Comparison of ENCODE assay signal across 16 mouse cellular contexts in the genomic region with DNA sequence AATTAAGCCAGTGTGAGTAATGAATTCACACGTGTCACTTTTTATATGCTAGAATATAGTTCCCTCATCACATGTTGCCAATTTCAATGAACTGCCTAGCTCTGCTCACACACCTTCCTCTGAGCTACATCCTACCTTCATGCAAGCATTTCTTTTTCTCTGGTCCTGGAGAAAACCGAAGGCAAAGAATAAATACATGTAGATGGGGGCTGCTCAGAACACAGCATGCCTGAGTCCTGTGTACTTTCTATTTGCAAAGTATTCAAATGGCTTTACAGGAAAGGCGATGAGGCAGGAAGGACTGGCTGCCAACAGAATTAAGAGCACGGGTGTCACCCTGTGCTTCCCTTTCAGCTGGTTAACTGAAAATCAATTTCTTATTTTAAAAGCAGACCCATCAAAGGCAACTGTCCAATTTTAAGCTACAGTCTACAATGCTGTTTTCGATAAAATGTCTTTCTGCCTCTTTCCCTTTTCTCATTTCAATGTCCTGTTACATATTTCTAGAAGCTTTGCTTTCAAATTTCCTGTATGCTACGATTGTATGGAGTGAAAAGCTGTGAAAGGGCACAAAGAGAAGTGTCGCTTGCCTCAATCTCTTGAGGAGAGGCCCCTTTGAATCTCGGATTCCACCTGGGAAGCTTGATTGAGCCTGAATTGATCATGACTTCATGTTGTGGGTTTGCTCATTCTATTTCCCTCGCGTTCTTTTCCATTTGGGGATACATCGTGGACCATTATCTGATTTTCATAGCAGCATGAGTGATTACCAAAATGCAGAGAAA.
DNase-seq lines count a peak whose midpoint lies in the region; ATAC-seq and TF ChIP-seq lines count a peak whose summit lies in the region.
"Had no signal": no experiment of that assay in that cellular context is flagged by ENCODE, and none has a peak within 500 bp of the region (broad histone marks: within the 10 kb centered on the region; RNA-seq: fewer than 3 reads in every experiment).

No protein-coding gene starts in this region.

- peak; percentile 74 for DNase-seq in brain, embryonic 14.5 days (ENCODE audit: low read depth)
- DNase-seq in forebrain, embryonic 11.5 days (ENCODE audit: low spot score), result no peak
- no peak for DNase-seq in gastrocnemius, adult 2 months
- no peak for DNase-seq in heart, adult 18-20 months
- DNase-seq in adrenal gland, adult 18-20 months (ENCODE audit: low spot score in 2 of 2), result no peak
- DNase-seq: cerebellum, adult 8-10 months; gastrocnemius, postnatal 14 days; kidney, adult 9 months; layer of hippocampus, adult 9-11 months; left cerebral cortex, postnatal 4 days; lung, postnatal 36 days; thymus, postnatal 25 days had no signal

- intact Hi-C loops in gastrocnemius, adult 2 months (cut with DNase I), result no loop called here

- no peak overlapping the region for H3K27ac ChIP-seq in forebrain, embryonic 11.5 days (ENCODE audit: low read depth, low read length)
- H3K27ac ChIP-seq in hindbrain, embryonic 15.5 days (replicated peaks), result 0 out of 2 replicates have a peak overlapping the region, but pooled peaks have one; percentile 2
- no peak overlapping the region for H3K27ac ChIP-seq in midbrain, embryonic 16.5 days (ENCODE audit: low read length)
- H3K27ac ChIP-seq in gastrocnemius, adult 2 months, result no peak overlapping the region
- H3K27ac ChIP-seq: stomach, postnatal 0 days had no signal

- no peak for TF ChIP-seq CTCF in brain, embryonic 14.5 days (IDR thresholded peaks at IDR 0.05; ENCODE audit: borderline replicate concordance, extremely low read depth, insufficient read depth, insufficient read length)
- no peak for TF ChIP-seq CTCF in gastrocnemius, adult 2 months (IDR thresholded peaks at IDR 0.05)

- H3K27me3 ChIP-seq in forebrain, embryonic 11.5 days (ENCODE audit: control insufficient read depth, insufficient read depth, low read length), result no peaks in the 10 kb centered on the region
- H3K27me3 ChIP-seq in hindbrain, embryonic 15.5 days, result no peaks in the 10 kb centered on the region
- H3K27me3 ChIP-seq in midbrain, embryonic 16.5 days (ENCODE audit: control insufficient read depth, insufficient read depth, low read depth, low read length), result no peaks in the 10 kb centered on the region

- ATAC-seq in forebrain, embryonic 11.5 days (replicated peaks; ENCODE audit: low FRiP score), result peak; percentile 21; the same call in 1 of the 2 replicates
- ATAC-seq in hindbrain, embryonic 15.5 days (ENCODE audit: low FRiP score, low read depth), result no peak
- ATAC-seq in midbrain, embryonic 16.5 days, result peak; percentile 58
- ATAC-seq: CD4-positive, CD25-positive, alpha-beta regulatory T cell, adult 4 months had no signal

- TF ChIP-seq POLR2A in brain, embryonic 14.5 days (IDR thresholded peaks at IDR 0.05; ENCODE audit: borderline replicate concordance, extremely low read depth, insufficient read depth, insufficient read length, poor library complexity, severe bottlenecking), result no peak

- no peaks in the 10 kb centered on the region; the same call in 1 of the 2 replicates for H3K4me1 ChIP-seq in forebrain, embryonic 11.5 days (replicated peaks; ENCODE audit: control insufficient read depth, insufficient read depth, low read length)
- 0 out of 2 replicates have a peak, but pooled peaks cover 9% of the 10 kb centered on the region for H3K4me1 ChIP-seq in hindbrain, embryonic 15.5 days (replicated peaks)
- H3K4me1 ChIP-seq in midbrain, embryonic 16.5 days (ENCODE audit: control insufficient read depth, insufficient read depth, low read length), result peaks cover 9% of the 10 kb centered on the region

- no peak overlapping the region for H3K9ac ChIP-seq in forebrain, embryonic 11.5 days (ENCODE audit: low read length)
- no peak overlapping the region for H3K9ac ChIP-seq in hindbrain, embryonic 15.5 days
- no peak overlapping the region for H3K9ac ChIP-seq in midbrain, embryonic 16.5 days (ENCODE audit: low read depth, low read length)

- WGBS in forebrain, embryonic 11.5 days, result 24% methylated on average over 11 of the region's 11 CpGs
- 19% methylated on average over 11 of the region's 11 CpGs for WGBS in hindbrain, embryonic 15.5 days
- WGBS in midbrain, embryonic 16.5 days, result 11% methylated on average over 11 of the region's 11 CpGs

- H3K36me3 ChIP-seq in forebrain, embryonic 11.5 days (ENCODE audit: control insufficient read depth, insufficient read depth, low read length), result no peaks in the 10 kb centered on the region
- H3K36me3 ChIP-seq in hindbrain, embryonic 15.5 days, result no peaks in the 10 kb centered on the region
- no peaks in the 10 kb centered on the region for H3K36me3 ChIP-seq in midbrain, embryonic 16.5 days (ENCODE audit: control insufficient read depth, insufficient read depth, low read length)

- no peak overlapping the region for H3K4me3 ChIP-seq in forebrain, embryonic 11.5 days (ENCODE audit: low read depth, low read length)
- no peak overlapping the region for H3K4me3 ChIP-seq in hindbrain, embryonic 15.5 days
- H3K4me3 ChIP-seq in midbrain, embryonic 16.5 days (ENCODE audit: low read depth, low read length), result no peak overlapping the region
- no peak overlapping the region for H3K4me3 ChIP-seq in gastrocnemius, adult 2 months

- no peaks in the 10 kb centered on the region for H3K9me3 ChIP-seq in forebrain, embryonic 11.5 days (ENCODE audit: control insufficient read depth, low read length)
- H3K9me3 ChIP-seq in hindbrain, embryonic 15.5 days, result no peaks in the 10 kb centered on the region
- no peaks in the 10 kb centered on the region for H3K9me3 ChIP-seq in midbrain, embryonic 16.5 days (replicated peaks; ENCODE audit: control insufficient read depth, low read length, poor library complexity, severe bottlenecking)

- H3K4me2 ChIP-seq in forebrain, embryonic 11.5 days (ENCODE audit: low read depth, low read length, severe bottlenecking), result no peak overlapping the region
- H3K4me2 ChIP-seq in hindbrain, embryonic 15.5 days, result peak overlapping the region; percentile 26; the same call in 1 of the 2 replicates
- H3K4me2 ChIP-seq in midbrain, embryonic 16.5 days (ENCODE audit: low read length), result 0 out of 2 replicates have a peak overlapping the region, but pooled peaks have one; percentile 0
